Mouse (Mus musculus) fat pad, adult 2 months (tissue): ENCODE results near the gene 1810010H24Rik.
"Not testable (repeated sequence)": the region's sequence is repeated elsewhere in the genome, so short reads cannot be mapped to it uniquely, and the experiment has no call there.

Source experiments
- DNase-seq: peaks from one replicate; pipeline ENCODE4 v3.0.0-alpha.2; 2011; ENCODE audit warnings: low read depth, low spot score; ENCODE audit errors: extremely low read depth

Gene 1810010H24Rik

GRCm38 (mm10) chr11:107039417-107039816 is 13.9 kb downstream of the 1810010H24Rik start:
- DNase-seq, result no peak

- DNase-seq, result no peak
These were observed 15.9 kb downstream of the 1810010H24Rik start for GRCm38 (mm10) chr11:107041396-107041795.

GRCm38 (mm10) chr11:107043361-107043760 is 17.9 kb downstream of the 1810010H24Rik start:
- no peak for DNase-seq

GRCm38 (mm10) chr11:107044321-107044720 is 18.8 kb downstream of the 1810010H24Rik start:
- no peak for DNase-seq

GRCm38 (mm10) chr11:107045546-107045945 is 20.1 kb downstream of the 1810010H24Rik start:
- DNase-seq, result no peak

- DNase-seq, result no peak
These were observed 21.5 kb downstream of the 1810010H24Rik start for GRCm38 (mm10) chr11:107046766-107047620.

GRCm38 (mm10) chr11:107054870-107055269 is 29.4 kb downstream of the 1810010H24Rik start:
- DNase-seq, result no peak

GRCm38 (mm10) chr11:107057391-107057790 is 31.9 kb downstream of the 1810010H24Rik start:
- no peak for DNase-seq

GRCm38 (mm10) chr11:107059634-107060033 is 34.2 kb downstream of the 1810010H24Rik start:
- DNase-seq, result not testable (repeated sequence)

GRCm38 (mm10) chr11:107060941-107061340 is 35.5 kb downstream of the 1810010H24Rik start:
- DNase-seq, result no peak

GRCm38 (mm10) chr11:107063067-107063466 is 37.6 kb downstream of the 1810010H24Rik start:
- DNase-seq, result no peak

GRCm38 (mm10) chr11:107064590-107064989 is 39.1 kb downstream of the 1810010H24Rik start:
- no peak for DNase-seq

GRCm38 (mm10) chr11:107065216-107065785 is 39.8 kb downstream of the 1810010H24Rik start:
- no peak for DNase-seq
